Mouse (Mus musculus): ENCODE measurements around the gene Fn3k.

- TF ChIP-seq POLR2A (IDR thresholded peaks at IDR 0.05; ENCODE audit: borderline replicate concordance, extremely low read depth, insufficient read depth, insufficient read length, poor library complexity, severe bottlenecking) (no peak), CTCF (IDR thresholded peaks at IDR 0.05; ENCODE audit: borderline replicate concordance, extremely low read depth, insufficient read depth, insufficient read length) (no peak)
These were observed 27.2 kb upstream of the Fn3k start for GRCm38 (mm10) chr11:121407366-121408155.
